Mouse (Mus musculus) G1E (cell line): ENCODE results near the gene Gipc3. TPM values are rescaled to one million over a fixed set of nuclear protein-coding genes. Genes with fewer than 3 reads are reported as not detected.

ENCODE experiments used
- ATAC-seq: 2 replicates; pipeline ENCODE4 v1.8.0; 2016; ENCODE audit warnings: mild to moderate bottlenecking; ENCODE audit not compliant: insufficient number of reproducible peaks, poor library complexity, low FRiP score, severe bottlenecking; ENCODE audit errors: extremely low read depth
- DNase-seq: peaks from one replicate; pipeline ENCODE4 v3.0.0; 2012; ENCODE audit warnings: low spot score
- H3K27me3 ChIP-seq: 2 replicates; pipeline ENCODE4 v1.6.1; 2012; ENCODE audit warnings: mild to moderate bottlenecking, low read length, inconsistent platforms; ENCODE audit not compliant: insufficient read depth
- H3K36me3 ChIP-seq: replicated peaks from 2 replicates; pipeline ENCODE3; 2012; ENCODE audit warnings: mild to moderate bottlenecking, inconsistent platforms
- H3K4me1 ChIP-seq: 2 replicates; pipeline ENCODE4 v1.6.1; 2012; ENCODE audit warnings: low read depth, low read length, inconsistent platforms, mixed read lengths; ENCODE audit not compliant: insufficient read depth
- H3K4me3 ChIP-seq: 2 replicates; pipeline ENCODE4 v1.5.1; 2012; ENCODE audit warnings: low read depth, mild to moderate bottlenecking, inconsistent platforms, low read length, moderate library complexity, mixed read lengths
- H3K9me3 ChIP-seq: replicated peaks from 2 replicates; pipeline ENCODE4 v1.6.1; 2012; ENCODE audit warnings: inconsistent platforms
- CTCF ChIP-seq: IDR thresholded peaks from 2 replicates; pipeline ENCODE4 v1.5.1; 2012; ENCODE audit warnings: low read depth, low read length, inconsistent platforms, mixed read lengths
- GATA1 ChIP-seq: IDR thresholded peaks from 2 replicates; pipeline ENCODE4 v1.6.1; 2012; ENCODE audit warnings: borderline replicate concordance, low read length, inconsistent platforms, mixed read lengths
- GATA2 ChIP-seq: IDR thresholded peaks from 2 replicates; pipeline ENCODE4 v1.6.1; 2012; ENCODE audit warnings: low read depth, low read length, inconsistent platforms, borderline replicate concordance
- POLR2AphosphoS5 ChIP-seq: IDR thresholded peaks from 2 replicates; pipeline ENCODE4 v1.6.1; 2012; ENCODE audit warnings: low read depth, low read length, inconsistent platforms; ENCODE audit not compliant: insufficient replicate concordance
- TAL1 ChIP-seq: conservative IDR thresholded peaks from 2 replicates; pipeline ENCODE4 v1.6.1; 2012; ENCODE audit warnings: low read depth, low read length, inconsistent platforms, mixed read lengths
- polyA plus RNA-seq: library from polyadenylated mRNA; stranded (reverse); fragments of >175 nt; gene quantifications from 2 replicates; pipeline ENCODE4 v1.2.3, GENCODE M21; 2012
- total RNA-seq, 2 experiments: library from RNA; stranded (forward) in 1 of 2; stranded (reverse) in 1 of 2; fragments of 200-1000 nt in 1 of 2; fragments of >200 nt in 1 of 2; fragmentation: Nextera tagmentation in 1 of 2; gene quantifications; 2 replicates each; pipeline ENCODE4 v1.2.3; 2014 to 2017

Gene Gipc3
- total and polyA plus RNA-seq, 3 experiments, result 0.11 TPM; not detected in 2

DNA sequence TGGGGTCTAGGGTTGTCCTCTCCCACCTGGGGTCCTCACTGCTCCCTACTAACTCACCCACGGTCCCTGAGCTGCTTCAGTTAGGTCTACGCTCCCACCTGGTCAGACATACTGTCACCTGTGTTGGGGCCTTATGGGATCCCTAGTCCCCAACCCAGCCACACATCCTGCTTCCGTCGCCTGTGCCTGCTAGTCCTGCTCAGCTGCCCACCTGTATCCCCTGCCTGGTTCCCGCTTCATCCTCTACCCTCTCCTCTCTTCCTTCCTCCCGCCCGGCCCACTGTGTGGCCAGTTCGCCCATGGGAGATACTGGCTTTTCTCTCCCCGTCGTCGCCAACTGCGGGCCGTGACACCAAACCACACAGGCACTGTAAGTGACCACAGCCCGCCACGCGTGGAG lies 27.5 kb downstream of the Gipc3 start:
- TF ChIP-seq GATA1 (no peak), GATA2 (no peak), POLR2AphosphoS5 (no peak), CTCF (no peak), TAL1 (no peak)
- Histone ChIP-seq H3K4me3 (no peak overlapping the region), H3K9me3 (no peaks in the 10 kb centered on the region), H3K36me3 (peaks cover 89% of the 10 kb centered on the region), H3K4me1 (peaks cover 78% of the 10 kb centered on the region), H3K27me3 (no peaks in the 10 kb centered on the region)
- DNase-seq (no peak), ATAC-seq (no peak)

DNA sequence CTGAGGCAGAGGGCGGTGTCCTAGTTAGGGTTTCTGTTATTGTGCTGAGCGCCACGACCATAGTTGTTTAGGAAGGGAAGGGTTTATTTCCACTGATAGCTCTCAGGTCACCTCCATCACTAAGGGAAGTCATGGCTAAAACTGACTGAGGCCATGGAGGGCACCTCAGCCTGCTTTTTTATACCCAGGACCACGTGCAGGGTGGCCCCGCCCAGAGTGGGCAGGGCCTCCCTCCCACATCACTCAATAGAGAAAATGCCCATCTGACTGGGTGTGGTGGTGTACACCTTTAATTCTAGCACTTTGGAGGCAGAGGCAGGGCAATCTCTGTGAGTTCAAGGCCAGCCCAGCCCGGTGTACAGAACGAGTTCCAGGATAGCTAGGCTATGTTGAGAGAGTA lies 28.9 kb downstream of the Gipc3 start:
- DNase-seq (no peak), ATAC-seq (no peak)
- H3K4me3 ChIP-seq, result no peak overlapping the region
- no peaks in the 10 kb centered on the region for H3K9me3 ChIP-seq
- peaks cover 71% of the 10 kb centered on the region for H3K4me1 ChIP-seq
- peaks cover 100% of the 10 kb centered on the region for H3K36me3 ChIP-seq
- TF ChIP-seq TAL1 (no peak), GATA2 (no peak), CTCF (no peak), POLR2AphosphoS5 (no peak)
- no peaks in the 10 kb centered on the region for H3K27me3 ChIP-seq

DNA sequence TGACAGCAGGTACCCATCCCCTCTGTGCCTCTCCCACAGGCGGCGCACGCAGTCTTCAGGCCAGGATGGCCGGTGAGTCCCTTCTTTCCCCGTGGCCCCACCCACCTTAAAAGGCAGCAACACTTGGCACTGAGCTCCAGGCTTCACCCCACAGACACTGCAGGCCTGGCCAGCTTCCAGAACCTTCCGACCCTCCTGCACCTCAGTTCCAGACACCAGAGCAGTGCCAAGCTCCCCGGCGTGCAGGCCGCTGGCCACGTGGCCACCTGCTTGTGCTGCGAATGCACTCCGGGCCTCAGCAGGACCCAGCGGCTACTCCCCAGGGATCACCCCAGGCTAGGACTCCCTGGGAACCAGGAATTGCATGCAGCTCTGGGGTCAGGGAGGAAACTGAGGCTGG lies 29.5 kb downstream of the Gipc3 start:
- DNase-seq (no peak), ATAC-seq (no peak)
- no peaks in the 10 kb centered on the region for H3K9me3 ChIP-seq
- H3K4me1 ChIP-seq, result peaks cover 69% of the 10 kb centered on the region
- H3K36me3 ChIP-seq, result peaks cover 100% of the 10 kb centered on the region
- H3K4me3 ChIP-seq, result no peak overlapping the region
- no peaks in the 10 kb centered on the region for H3K27me3 ChIP-seq
- no peak for TF ChIP-seq POLR2AphosphoS5
- no peak for TF ChIP-seq GATA1
- TF ChIP-seq CTCF, result no peak
- TF ChIP-seq GATA2, result no peak
- no peak for TF ChIP-seq TAL1

DNA sequence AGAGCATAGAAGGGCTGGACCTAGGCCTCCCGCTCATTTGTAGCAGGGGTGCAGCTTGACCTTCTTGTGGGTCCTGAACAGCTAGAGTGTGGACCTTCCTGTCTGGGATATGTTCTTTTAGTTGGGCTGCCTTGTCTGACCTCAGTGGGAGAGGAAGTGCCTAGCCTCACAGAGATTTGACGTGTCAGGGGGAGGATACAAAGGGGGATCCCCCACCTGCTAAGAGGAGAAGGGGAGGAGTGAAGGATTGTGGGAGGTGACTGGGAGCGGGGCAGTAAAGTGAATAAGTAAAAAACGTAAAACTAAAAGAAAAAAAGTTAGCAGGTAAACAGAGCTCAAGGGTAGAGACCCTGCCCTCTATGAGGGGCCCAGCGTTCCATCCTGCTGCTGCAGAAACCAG lies 33.5 kb downstream of the Gipc3 start:
- H3K27me3 ChIP-seq, result no peaks in the 10 kb centered on the region
- TF ChIP-seq POLR2AphosphoS5 (no peak), GATA1 (no peak), GATA2 (no peak), TAL1 (no peak), CTCF (no peak)
- no peak for ATAC-seq
- H3K9me3 ChIP-seq, result no peaks in the 10 kb centered on the region
- H3K4me3 ChIP-seq, result no peak overlapping the region
- peaks cover 99% of the 10 kb centered on the region for H3K36me3 ChIP-seq
- peaks cover 60% of the 10 kb centered on the region for H3K4me1 ChIP-seq
- DNase-seq, result no peak

DNA sequence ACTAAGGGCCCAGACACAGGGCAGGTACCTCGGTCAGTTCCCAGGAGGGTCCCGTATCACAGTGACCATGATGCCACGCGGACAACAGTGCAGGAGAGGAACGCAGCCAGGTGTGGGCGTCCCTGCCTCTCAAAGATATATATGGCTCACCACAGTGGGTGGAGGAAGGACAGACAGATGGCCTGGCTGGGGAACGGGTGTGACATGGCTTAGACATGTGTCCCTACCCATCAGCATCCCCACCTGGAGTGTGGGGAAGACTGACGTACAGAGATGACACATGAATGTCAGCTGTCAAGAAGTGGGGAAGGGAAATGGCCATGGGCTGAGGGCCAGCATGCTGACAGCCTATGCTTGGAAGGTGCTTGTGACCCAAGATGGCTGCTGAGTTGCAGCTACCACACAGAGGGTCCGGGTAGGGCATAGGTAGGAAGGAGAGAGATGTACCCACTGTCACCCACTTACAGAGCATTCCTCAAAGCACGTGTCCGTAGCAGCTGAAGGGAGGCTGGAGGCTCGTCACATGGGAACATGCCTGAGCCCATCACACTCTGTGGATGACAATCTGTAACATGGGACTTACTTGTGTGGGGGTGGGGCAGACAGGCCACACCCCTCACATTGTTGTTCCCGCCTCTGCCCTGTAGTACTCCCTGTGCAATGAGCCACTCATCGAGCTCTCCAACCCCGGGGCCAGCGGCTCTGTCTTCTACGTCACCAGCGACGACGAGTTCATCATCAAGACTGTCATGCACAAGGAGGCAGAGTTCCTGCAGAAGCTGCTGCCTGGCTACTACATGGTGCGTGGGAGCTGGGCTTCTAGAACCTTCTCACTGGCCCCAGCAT lies 36.0 kb downstream of the Gipc3 start:
- no peak for ATAC-seq
- no peak for DNase-seq
- Histone ChIP-seq H3K36me3 (peaks cover 96% of the 10 kb centered on the region), H3K4me3 (no peak overlapping the region), H3K4me1 (peaks cover 68% of the 10 kb centered on the region), H3K27me3 (no peaks in the 10 kb centered on the region), H3K9me3 (no peaks in the 10 kb centered on the region)
- TF ChIP-seq CTCF, result no peak
- no peak for TF ChIP-seq TAL1
- no peak for TF ChIP-seq POLR2AphosphoS5
- no peak for TF ChIP-seq GATA2
- no peak for TF ChIP-seq GATA1

DNA sequence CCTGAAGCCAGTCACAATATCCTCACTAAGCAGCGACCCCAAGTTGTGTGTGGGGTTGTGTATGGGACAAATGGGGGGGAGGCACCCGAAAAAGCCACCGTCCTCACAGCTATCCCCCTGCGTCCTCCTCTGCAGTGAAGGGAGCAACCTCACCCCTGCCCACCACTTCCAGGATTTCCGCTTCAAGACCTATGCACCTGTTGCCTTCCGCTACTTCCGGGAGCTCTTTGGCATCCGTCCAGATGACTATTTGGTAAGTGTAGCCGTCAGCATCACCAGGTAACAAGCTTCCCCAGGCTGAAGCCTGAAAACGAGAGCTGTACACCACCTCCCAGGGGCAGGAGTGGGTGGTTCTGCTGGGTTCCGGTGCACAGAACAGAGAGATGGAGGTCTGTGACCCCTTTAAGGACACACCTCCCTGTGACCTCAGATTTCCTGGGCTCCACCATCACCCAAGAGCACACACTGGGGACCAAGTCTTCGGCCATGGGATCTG lies 36.8 kb downstream of the Gipc3 start:
- Histone ChIP-seq H3K27me3 (no peaks in the 10 kb centered on the region), H3K36me3 (peaks cover 96% of the 10 kb centered on the region), H3K4me1 (peaks cover 73% of the 10 kb centered on the region), H3K4me3 (no peak overlapping the region), H3K9me3 (no peaks in the 10 kb centered on the region)
- no peak for DNase-seq
- no peak for ATAC-seq
- TF ChIP-seq GATA1, result no peak
- TF ChIP-seq CTCF, result no peak
- TF ChIP-seq TAL1, result no peak
- TF ChIP-seq GATA2, result no peak
- TF ChIP-seq POLR2AphosphoS5, result no peak

DNA sequence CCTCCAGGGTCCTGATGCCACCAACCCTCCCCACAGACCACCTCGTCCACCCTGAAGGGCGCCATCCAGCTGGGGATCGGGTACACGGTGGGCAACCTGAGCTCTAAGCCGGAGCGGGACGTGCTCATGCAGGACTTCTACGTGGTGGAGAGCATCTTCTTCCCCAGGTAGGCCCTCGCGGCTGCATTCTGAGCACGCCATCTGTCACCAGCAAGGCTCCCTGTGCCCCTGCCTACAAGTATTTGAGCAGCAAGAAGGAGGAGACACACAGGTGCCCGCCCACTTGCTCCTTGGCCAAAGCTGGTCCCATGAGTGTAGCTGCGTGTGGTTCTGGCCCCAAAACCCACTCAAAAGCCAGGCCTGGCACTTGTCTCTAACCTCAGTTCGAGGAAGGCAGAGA lies 37.4 kb downstream of the Gipc3 start:
- H3K27me3 ChIP-seq, result no peaks in the 10 kb centered on the region
- no peak for ATAC-seq
- H3K9me3 ChIP-seq, result no peaks in the 10 kb centered on the region
- H3K4me3 ChIP-seq, result no peak overlapping the region
- no peak for DNase-seq
- peaks cover 73% of the 10 kb centered on the region for H3K4me1 ChIP-seq
- peaks cover 96% of the 10 kb centered on the region for H3K36me3 ChIP-seq
- no peak for TF ChIP-seq POLR2AphosphoS5
- no peak for TF ChIP-seq GATA2
- TF ChIP-seq GATA1, result no peak
- TF ChIP-seq CTCF, result no peak
- no peak for TF ChIP-seq TAL1
